Mouse (Mus musculus): ENCODE results near the gene Nwd2. TPM values are rescaled to one million over a fixed set of nuclear protein-coding genes. Genes with fewer than 3 reads are reported as not detected.

Nwd2 gene
- not detected for total RNA-seq (2023)

GRCm38 (mm10) chr5:63649070-63649532 is at the start of gene Nwd2:
Nwd2 (plus strand) TSS chr5:63649102.

GRCm38 (mm10) chr5:63811819-63812508 is 163.1 kb downstream of the Nwd2 start, which contains the start of gene 0610040J01Rik:
0610040J01Rik (plus strand) TSS chr5:63812363.

Other genes with a start within 250 kb of the Nwd2 start
- not detected for gene 0610040J01Rik, start 163.3 kb downstream of the Nwd2 start, total RNA-seq (2023)

Measured in CD4-positive naive resting alpha-beta T cell, adult 76 days (primary cell).